Mouse (Mus musculus) central nervous system, embryonic 18 days (tissue): ENCODE data around the gene Hist1h2af. TPM values are rescaled to one million over a fixed set of nuclear protein-coding genes. Genes with fewer than 3 reads are reported as not detected.

Source experiments
- polyA plus RNA-seq: library from polyadenylated mRNA; depleted of rRNA; stranded (reverse); fragments of >200 nt; gene quantifications from 2 replicates; pipeline ENCODE4 v1.2.3, GENCODE M21; 2012; rRNA removed

The Hist1h2af gene
- polyA plus RNA-seq, 1 experiment, result 62.7 TPM

Other genes with a start within 250 kb of the Hist1h2af start
- 22.3 and 23.5 TPM in 2 replicates for gene Zfp322a, start 164.7 kb upstream of the Hist1h2af start, polyA plus RNA-seq
- gene Abt1, start 110.0 kb upstream of the Hist1h2af start, polyA plus RNA-seq, result 8.5 and 8.8 TPM in 2 replicates
- gene Btn1a1, start 68.0 kb upstream of the Hist1h2af start, polyA plus RNA-seq, result 0.09 and 0.12 TPM in 2 replicates
- gene Btn2a2, start 45.0 kb upstream of the Hist1h2af start, polyA plus RNA-seq, result 0.06 and 0.07 TPM in 2 replicates
- 10.2 and 10.6 TPM in 2 replicates for gene Hist1h4h, start 2.9 kb upstream of the Hist1h2af start, polyA plus RNA-seq
- 2.2 and 4.8 TPM in 2 replicates for gene Hist1h3g, start 1.5 kb downstream of the Hist1h2af start, polyA plus RNA-seq
- 0.52 and 0.80 TPM in 2 replicates for gene Hist1h2bh, start 9.5 kb downstream of the Hist1h2af start, polyA plus RNA-seq
- gene Hist1h3f, start 10.1 kb downstream of the Hist1h2af start, polyA plus RNA-seq, result 0.48 and 0.52 TPM in 2 replicates
- 4.7 and 5.8 TPM in 2 replicates for gene Hist1h4f, start 17.7 kb downstream of the Hist1h2af start, polyA plus RNA-seq
- 0.14 and 0.15 TPM in 2 replicates for gene Hist1h1d, start 19.4 kb downstream of the Hist1h2af start, polyA plus RNA-seq
- gene Hist1h3e, start 28.5 kb downstream of the Hist1h2af start, polyA plus RNA-seq, result 5.6 and 7.2 TPM in 2 replicates
- 4.4 and 4.5 TPM in 2 replicates for gene Hist1h2ae, start 37.3 kb downstream of the Hist1h2af start, polyA plus RNA-seq
- gene Hist1h2bg, start 37.5 kb downstream of the Hist1h2af start, polyA plus RNA-seq, result 7.1 and 9.6 TPM in 2 replicates
- 2.3 and 2.6 TPM in 2 replicates for gene Hist1h2bf, start 40.3 kb downstream of the Hist1h2af start, polyA plus RNA-seq
- 1.6 and 1.8 TPM in 2 replicates for gene Hist1h2ad, start 40.5 kb downstream of the Hist1h2af start, polyA plus RNA-seq
- gene Hist1h3d, start 41.9 kb downstream of the Hist1h2af start, polyA plus RNA-seq, result 4.3 and 5.6 TPM in 2 replicates
- gene Hist1h4d, start 47.7 kb downstream of the Hist1h2af start, polyA plus RNA-seq, result 1.9 and 2.8 TPM in 2 replicates
- gene Hist1h2be, start 87.2 kb downstream of the Hist1h2af start, polyA plus RNA-seq, result 1.2 and 1.5 TPM in 2 replicates
- gene Hist1h1e, start 88.7 kb downstream of the Hist1h2af start, polyA plus RNA-seq, result 1.8 and 1.9 TPM in 2 replicates
- 0.62 and 0.67 TPM in 2 replicates for gene Hist1h2ac, start 150.0 kb downstream of the Hist1h2af start, polyA plus RNA-seq
- 32.4 and 40.3 TPM in 2 replicates for gene Hist1h2bc, start 150.3 kb downstream of the Hist1h2af start, polyA plus RNA-seq
- gene Hist1h1t, start 161.9 kb downstream of the Hist1h2af start, polyA plus RNA-seq, result not detected in 2 replicates
- 2.6 and 3.4 TPM in 2 replicates for gene Hist1h4c, start 164.5 kb downstream of the Hist1h2af start, polyA plus RNA-seq
- 1.5 and 2.0 TPM in 2 replicates for gene Hfe, start 176.9 kb downstream of the Hist1h2af start, polyA plus RNA-seq
- 12.8 and 15.6 TPM in 2 replicates for gene Hist1h1c, start 204.9 kb downstream of the Hist1h2af start, polyA plus RNA-seq
- 3.9 and 4.1 TPM in 2 replicates for gene Hist1h3c, start 211.7 kb downstream of the Hist1h2af start, polyA plus RNA-seq
- gene Hist1h2bb, start 212.8 kb downstream of the Hist1h2af start, polyA plus RNA-seq, result 1.9 and 2.7 TPM in 2 replicates
- gene Hist1h2ab, start 217.2 kb downstream of the Hist1h2af start, polyA plus RNA-seq, result 6.3 and 6.8 TPM in 2 replicates
- 7.5 and 8.8 TPM in 2 replicates for gene Hist1h3b, start 218.4 kb downstream of the Hist1h2af start, polyA plus RNA-seq
- gene Hist1h4b, start 223.1 kb downstream of the Hist1h2af start, polyA plus RNA-seq, result 4.9 and 7.8 TPM in 2 replicates
- gene Hist1h4a, start 227.3 kb downstream of the Hist1h2af start, polyA plus RNA-seq, result 2.3 and 3.4 TPM in 2 replicates
- 5.1 and 5.4 TPM in 2 replicates for gene Hist1h3a, start 228.5 kb downstream of the Hist1h2af start, polyA plus RNA-seq
- 0.66 and 1.8 TPM in 2 replicates for gene Hist1h1a, start 229.8 kb downstream of the Hist1h2af start, polyA plus RNA-seq
- 0.04 TPM in 1 of 2 replicates, not detected in the other for gene Trim38, start 236.0 kb downstream of the Hist1h2af start, polyA plus RNA-seq